Mouse (Mus musculus) MEL (cell line): ENCODE results near the gene Llcfc1.

Experiments
- CTCF ChIP-seq, 3 experiments: IDR thresholded peaks in 2 of 3; conservative IDR thresholded peaks in 1 of 3; 2 replicates each; pipeline ENCODE4 v1.5.1; 2011 to 2012; ENCODE audit warnings: low read length in 3 of 3, low read depth in 2 of 3, mild to moderate bottlenecking in 2 of 3, improper control_type of control experiment in 1 of 3, inconsistent platforms in 1 of 3, mixed read lengths in 1 of 3, moderate library complexity in 1 of 3; ENCODE audit not compliant: control insufficient read depth in 1 of 3, insufficient read depth in 1 of 3, poor library complexity in 1 of 3, severe bottlenecking in 1 of 3
- GATA1 ChIP-seq: IDR thresholded peaks from 2 replicates; pipeline ENCODE4 v1.6.1; 2011; ENCODE audit warnings: low read depth, low read length, improper control_type of control experiment
- USF2 ChIP-seq, 2 experiments: IDR thresholded peaks; 2 replicates each; pipeline ENCODE4 v1.6.1; 2011 to 2012; ENCODE audit warnings: improper control_type of control experiment in 2 of 2, low read length in 2 of 2, borderline replicate concordance in 1 of 2, inconsistent platforms in 1 of 2, low read depth in 1 of 2, mild to moderate bottlenecking in 1 of 2; ENCODE audit not compliant: insufficient read depth in 1 of 2

- no peak for TF ChIP-seq GATA1
- TF ChIP-seq CTCF (IDR thresholded peaks at IDR 0.05 in 2 of 3, conservative IDR thresholded peaks at IDR 0.05 in 1 of 3; ENCODE audit: control insufficient read depth in 1 of 3, insufficient read depth in 1 of 3, low read depth in 2 of 3, low read length in 3 of 3, poor library complexity in 1 of 3, severe bottlenecking in 1 of 3), result no peak
- no peak for TF ChIP-seq USF2 (IDR thresholded peaks at IDR 0.05; ENCODE audit: borderline replicate concordance in 1 of 2, insufficient read depth in 1 of 2, low read depth in 1 of 2, low read length in 2 of 2)
Observed at GRCm38 (mm10) chr6:41721430-41721829, 37.2 kb downstream of the Llcfc1 start.
